22 mouse cellular contexts compared by ENCODE assay signal in the genomic region with DNA sequence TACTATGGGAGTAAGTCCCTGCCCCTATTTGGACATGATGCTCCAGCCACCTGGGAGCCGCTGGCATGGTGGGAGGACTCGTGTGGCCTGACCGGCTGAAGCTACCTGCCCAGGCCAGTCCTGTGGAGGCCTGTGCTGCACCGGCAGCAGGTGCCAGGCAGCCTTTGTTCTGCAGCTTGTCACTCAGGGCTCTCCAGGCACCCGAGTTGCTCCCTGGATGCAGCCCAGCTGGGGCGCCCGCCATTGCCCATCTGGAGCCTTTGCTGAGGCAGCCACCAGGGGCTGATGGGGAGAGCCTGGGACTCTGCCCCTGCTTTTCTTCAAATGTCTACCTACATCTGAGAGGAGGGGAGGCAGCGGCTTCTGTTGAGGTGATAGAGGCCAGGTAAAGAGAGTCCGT. TPM values are rescaled to one million over a fixed set of nuclear protein-coding genes. Genes with fewer than 3 reads are reported as not detected.
DNase-seq lines count a peak whose midpoint lies in the region; ATAC-seq and TF ChIP-seq lines count a peak whose summit lies in the region.
"Had no signal": no experiment of that assay in that cellular context is flagged by ENCODE, and none has a peak within 500 bp of the region (broad histone marks: within the 10 kb centered on the region; RNA-seq: fewer than 3 reads in every experiment).

No protein-coding gene starts in this region.

- no peak for DNase-seq in forebrain, embryonic 10.5 days (ENCODE audit: extremely low spot score, low spot score)
- DNase-seq in forebrain, embryonic 11.5 days (ENCODE audit: low spot score) = no peak
- DNase-seq in neural tube, embryonic 11.5 days (ENCODE audit: low spot score) = no peak
- no peak for DNase-seq in neural tube, embryonic 10.5 days (ENCODE audit: extremely low spot score, low spot score)
- no peak for DNase-seq in hindbrain, embryonic 10.5 days (ENCODE audit: low spot score)
- no peak for DNase-seq in hindbrain, postnatal 0 days (ENCODE audit: low spot score)
- no peak for DNase-seq in B cell, adult 2 months
- DNase-seq in adrenal gland, postnatal 10 days = no peak
- DNase-seq: adrenal gland, postnatal 36 days; cerebellum, adult 8-10 months; gastrocnemius, postnatal 36 days; heart, postnatal 10 days; kidney, adult 8-10 months; kidney, postnatal 14 days; liver, embryonic 13.5 days; lung, embryonic 14.5 days; lung, postnatal 36 days; right cerebral cortex, adult 18-20 months had no signal

- H3K9me3 ChIP-seq in forebrain, embryonic 10.5 days = no peaks in the 10 kb centered on the region
- H3K9me3 ChIP-seq in forebrain, embryonic 11.5 days (ENCODE audit: control insufficient read depth, low read length) = no peaks in the 10 kb centered on the region
- no peaks in the 10 kb centered on the region for H3K9me3 ChIP-seq in neural tube, embryonic 11.5 days (ENCODE audit: control insufficient read depth, low read length)
- H3K9me3 ChIP-seq in hindbrain, embryonic 10.5 days = no peaks in the 10 kb centered on the region
- H3K9me3 ChIP-seq in hindbrain, postnatal 0 days (ENCODE audit: low read length) = no peaks in the 10 kb centered on the region
- H3K9me3 ChIP-seq: embryonic facial prominence, embryonic 12.5 days; liver, embryonic 13.5 days had no signal

- WGBS in forebrain, embryonic 10.5 days = 78% methylated on average over 9 of the region's 9 CpGs
- WGBS in forebrain, embryonic 11.5 days = 74% methylated on average over 9 of the region's 9 CpGs
- WGBS in neural tube, embryonic 11.5 days = 73% methylated on average over 9 of the region's 9 CpGs
- WGBS in hindbrain, embryonic 10.5 days = 74% methylated on average over 9 of the region's 9 CpGs
- 57% methylated on average over 9 of the region's 9 CpGs for WGBS in hindbrain, postnatal 0 days

- no peak overlapping the region for H3K4me2 ChIP-seq in forebrain, embryonic 11.5 days (ENCODE audit: low read depth, low read length, severe bottlenecking)
- H3K4me2 ChIP-seq in neural tube, embryonic 11.5 days (ENCODE audit: low read depth) = no peak overlapping the region
- H3K4me2 ChIP-seq in hindbrain, postnatal 0 days (ENCODE audit: low read depth, low read length) = no peak overlapping the region
- H3K4me2 ChIP-seq: embryonic facial prominence, embryonic 12.5 days; heart, embryonic 11.5 days; liver, embryonic 13.5 days; lung, embryonic 14.5 days had no signal

- H3K4me3 ChIP-seq in forebrain, embryonic 10.5 days = no peak overlapping the region
- no peak overlapping the region for H3K4me3 ChIP-seq in forebrain, embryonic 11.5 days (ENCODE audit: low read depth, low read length)
- no peak overlapping the region for H3K4me3 ChIP-seq in neural tube, embryonic 11.5 days (ENCODE audit: low read depth, low read length)
- no peak overlapping the region for H3K4me3 ChIP-seq in hindbrain, embryonic 10.5 days
- H3K4me3 ChIP-seq in hindbrain, postnatal 0 days (ENCODE audit: low read length) = no peak overlapping the region
- H3K4me3 ChIP-seq: embryonic facial prominence, embryonic 12.5 days; liver, embryonic 13.5 days had no signal

- ATAC-seq in forebrain, embryonic 11.5 days (replicated peaks; ENCODE audit: low FRiP score) = no peak
- ATAC-seq in neural tube, embryonic 11.5 days (ENCODE audit: insufficient read depth, low FRiP score, low TSS enrichment) = no peak
- no peak for ATAC-seq in hindbrain, postnatal 0 days
- ATAC-seq: inflammation-experienced regulatory T-cells, adult 6 months had no signal

- peaks cover 26% of the 10 kb centered on the region for H3K27me3 ChIP-seq in forebrain, embryonic 10.5 days (ENCODE audit: poor library complexity, severe bottlenecking)
- H3K27me3 ChIP-seq in forebrain, embryonic 11.5 days (ENCODE audit: control insufficient read depth, insufficient read depth, low read length) = no peaks in the 10 kb centered on the region
- H3K27me3 ChIP-seq in neural tube, embryonic 11.5 days (ENCODE audit: control insufficient read depth, insufficient read depth, low read length) = no peaks in the 10 kb centered on the region
- peaks cover 21% of the 10 kb centered on the region for H3K27me3 ChIP-seq in hindbrain, embryonic 10.5 days (ENCODE audit: insufficient read depth, poor library complexity, severe bottlenecking)
- no peaks in the 10 kb centered on the region for H3K27me3 ChIP-seq in hindbrain, postnatal 0 days (ENCODE audit: insufficient read depth, low read length)
- H3K27me3 ChIP-seq: embryonic facial prominence, embryonic 12.5 days had no signal

- peak; percentile 15; the same call in 1 of the 2 replicates for TF ChIP-seq CTCF in hindbrain, postnatal 0 days (IDR thresholded peaks at IDR 0.05; ENCODE audit: low read depth)

- peak overlapping the region; percentile 6; the same call in 1 of the 2 replicates for H3K27ac ChIP-seq in forebrain, embryonic 10.5 days
- no peak overlapping the region for H3K27ac ChIP-seq in forebrain, embryonic 11.5 days (ENCODE audit: low read depth, low read length)
- no peak overlapping the region for H3K27ac ChIP-seq in neural tube, embryonic 11.5 days (ENCODE audit: low read depth, low read length)
- H3K27ac ChIP-seq in hindbrain, embryonic 10.5 days = peak overlapping the region; percentile 72
- no peak overlapping the region for H3K27ac ChIP-seq in hindbrain, postnatal 0 days
- H3K27ac ChIP-seq: embryonic facial prominence, embryonic 12.5 days; liver, embryonic 13.5 days; stomach, postnatal 0 days had no signal

- H3K36me3 ChIP-seq in forebrain, embryonic 10.5 days (replicated peaks) = peaks cover 49% of the 10 kb centered on the region
- H3K36me3 ChIP-seq in forebrain, embryonic 11.5 days (ENCODE audit: control insufficient read depth, insufficient read depth, low read length) = no peaks in the 10 kb centered on the region
- no peaks in the 10 kb centered on the region for H3K36me3 ChIP-seq in neural tube, embryonic 11.5 days (ENCODE audit: control insufficient read depth, insufficient read depth, low read length)
- H3K36me3 ChIP-seq in hindbrain, embryonic 10.5 days = peaks cover 27% of the 10 kb centered on the region; the same call in 1 of the 2 replicates
- no peaks in the 10 kb centered on the region for H3K36me3 ChIP-seq in hindbrain, postnatal 0 days (ENCODE audit: insufficient read depth, low read length)
- H3K36me3 ChIP-seq: embryonic facial prominence, embryonic 12.5 days; liver, embryonic 13.5 days had no signal

- H3K4me1 ChIP-seq in forebrain, embryonic 10.5 days = peaks cover 93% of the 10 kb centered on the region
- H3K4me1 ChIP-seq in forebrain, embryonic 11.5 days (replicated peaks; ENCODE audit: control insufficient read depth, insufficient read depth, low read length) = peaks cover 28% of the 10 kb centered on the region
- peaks cover 56% of the 10 kb centered on the region for H3K4me1 ChIP-seq in neural tube, embryonic 11.5 days (ENCODE audit: control insufficient read depth, insufficient read depth, low read length)
- H3K4me1 ChIP-seq in hindbrain, embryonic 10.5 days (replicated peaks) = peaks cover 99% of the 10 kb centered on the region
- H3K4me1 ChIP-seq in hindbrain, postnatal 0 days (ENCODE audit: insufficient read depth, low read length) = peaks cover 48% of the 10 kb centered on the region

- H3K9ac ChIP-seq in forebrain, embryonic 11.5 days (ENCODE audit: low read length) = no peak overlapping the region
- H3K9ac ChIP-seq in neural tube, embryonic 11.5 days (ENCODE audit: low read length) = peak overlapping the region; percentile 18; the same call in 1 of the 2 replicates
- no peak overlapping the region; the same call in 1 of the 2 replicates for H3K9ac ChIP-seq in hindbrain, postnatal 0 days (replicated peaks; ENCODE audit: low read length)
- H3K9ac ChIP-seq: embryonic facial prominence, embryonic 12.5 days; liver, embryonic 13.5 days; lung, embryonic 14.5 days had no signal

RNA-seq across cellular contexts. Expression of gene Nectin1, which starts 6.3 kb away (rescaled TPM):
- polyA plus RNA-seq in forebrain, embryonic 10.5 days (2016; fragmentation: Nextera tagmentation; extraction: Ambion mirVana) = 7.4 and 7.6 TPM in 2 replicates
- polyA plus RNA-seq in forebrain, embryonic 11.5 days (2014; fragmentation: Nextera tagmentation; extraction: Ambion mirVana) = 12.3 and 12.4 TPM in 2 replicates
- 10.3 and 10.9 TPM in 2 replicates for polyA plus RNA-seq in neural tube, embryonic 11.5 days (2014; fragmentation: Nextera tagmentation; extraction: Ambion mirVana)
- 6.6 and 7.2 TPM in 2 replicates for polyA plus RNA-seq in hindbrain, embryonic 10.5 days (2016; fragmentation: Nextera tagmentation; extraction: Ambion mirVana)
- 69.2 and 72.8 TPM in 2 replicates for total RNA-seq in hindbrain, postnatal 0 days (2014; rRNA removed)
- polyA plus RNA-seq in hindbrain, postnatal 0 days (2015; fragmentation: Nextera tagmentation; extraction: Ambion mirVana) = 15.7 and 17.1 TPM in 2 replicates
- 10 to 100 TPM; 18.2 to 21.7 TPM for total RNA-seq in adrenal gland, postnatal 10 days (2021)

Comparison
In these comparisons a context has a peak if more than half of its experiments do, and no peak if none do; other contexts are left out.
1. H3K27ac ChIP-seq: peak in forebrain, embryonic 10.5 days (single experiment) and hindbrain, embryonic 10.5 days (single experiment); none in forebrain, embryonic 11.5 days (single experiment), neural tube, embryonic 11.5 days (single experiment) and hindbrain, postnatal 0 days (single experiment).